Mouse (Mus musculus): ENCODE data around the gene Brix1.

Brix1 gene

DNA sequence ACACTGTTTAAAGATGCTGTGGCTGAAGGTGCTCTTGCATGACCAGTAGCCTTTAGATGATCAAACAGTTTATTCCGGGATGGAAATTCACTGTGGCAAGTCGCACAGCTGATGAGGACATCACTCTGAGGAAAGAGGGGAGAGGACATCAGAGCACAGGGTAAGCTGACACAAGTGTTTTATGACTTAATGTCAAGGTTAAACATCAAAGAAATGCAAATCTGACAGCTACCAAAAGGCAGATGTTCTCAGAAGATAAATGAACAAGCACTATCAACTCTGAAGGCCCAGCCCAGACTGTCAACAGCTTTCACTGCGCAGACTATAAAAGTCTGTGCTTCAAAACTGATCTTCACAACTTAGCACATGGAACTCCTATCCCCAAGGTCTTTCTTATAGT lies 38.6 kb downstream of the Brix1 start:
- DNase-seq (ENCODE audit: low spot score): no peak

GRCm38 (mm10) chr15:10442275-10442674 lies 43.5 kb downstream of the Brix1 start:
- no peak for DNase-seq (ENCODE audit: low spot score)

GRCm38 (mm10) chr15:10441493-10441892 lies 44.3 kb downstream of the Brix1 start:
- DNase-seq (ENCODE audit: low spot score): no peak

DNA sequence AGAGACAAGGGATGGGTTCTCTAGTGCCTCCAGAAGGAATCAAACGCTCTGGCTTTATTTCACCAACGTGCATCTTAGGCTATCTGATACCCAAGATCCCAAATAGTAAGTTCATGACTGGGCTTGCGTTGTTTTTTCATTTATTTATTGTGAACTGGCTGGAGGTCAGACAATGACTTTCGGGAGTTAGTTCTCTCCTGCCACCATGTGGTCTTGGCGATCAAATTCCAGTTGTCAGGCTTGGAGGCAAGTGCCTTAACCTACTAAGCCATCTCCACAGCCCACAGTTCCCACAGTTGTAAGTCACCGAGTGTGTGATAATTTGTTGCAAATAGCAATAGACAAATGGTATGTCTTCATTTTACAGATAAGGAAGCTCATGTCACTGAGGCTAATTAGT lies 45.8 kb downstream of the Brix1 start:
- no peak for DNase-seq (ENCODE audit: low spot score)

DNA sequence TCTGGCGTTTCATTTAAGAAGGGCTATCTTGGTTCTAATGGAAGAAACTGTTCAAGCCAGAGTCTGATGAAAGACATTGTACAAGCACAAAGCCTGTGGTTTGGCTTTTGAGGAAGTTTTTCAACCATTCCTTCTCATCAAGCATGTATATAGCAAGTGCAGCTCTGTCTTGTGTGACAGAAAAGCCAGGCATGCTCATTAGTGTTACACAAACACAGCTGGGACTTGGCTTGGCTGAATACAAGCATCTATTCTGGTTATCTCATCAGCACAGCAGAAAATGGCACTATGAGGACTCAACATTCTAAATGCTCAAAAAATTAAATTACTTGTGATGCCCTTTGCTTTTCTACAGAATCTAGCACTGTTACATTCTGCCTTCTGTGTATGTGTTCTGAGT lies 48.9 kb downstream of the Brix1 start:
- no peak for DNase-seq (ENCODE audit: low spot score)

DNA sequence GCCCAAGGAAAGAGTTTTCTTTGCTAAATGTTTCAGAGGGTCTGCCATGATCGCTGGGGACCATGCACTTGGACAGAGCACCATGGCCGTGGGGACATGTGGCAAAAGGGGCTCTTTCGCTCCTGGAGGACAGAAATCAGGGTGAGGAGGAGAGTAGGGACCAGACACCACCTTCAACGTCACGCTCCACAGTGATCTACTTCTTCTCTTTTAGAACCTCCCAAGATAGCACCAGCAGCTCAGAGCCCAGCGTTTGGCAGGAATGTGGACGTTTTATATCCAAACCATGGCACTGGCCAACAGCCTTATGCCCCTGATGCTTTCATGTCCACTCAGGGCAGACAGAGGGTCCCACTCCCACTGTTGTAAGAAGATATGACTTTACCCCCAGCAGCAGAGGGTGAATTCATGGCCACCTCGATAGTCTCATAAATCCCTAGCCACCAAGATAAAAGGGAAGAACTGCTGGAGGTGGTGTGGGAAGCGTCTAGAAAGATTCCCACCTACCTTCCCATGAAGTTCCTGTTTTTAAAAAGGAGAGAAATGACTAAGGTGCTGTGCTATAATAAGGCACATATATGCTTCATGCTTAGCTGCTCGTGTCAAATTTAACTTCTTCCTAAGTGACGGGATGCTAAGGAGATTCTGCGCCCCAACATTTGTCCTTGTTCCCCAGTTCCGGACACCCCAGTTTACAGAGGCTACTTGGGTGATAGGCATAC lies 59.0 kb downstream of the Brix1 start:
- no peak for DNase-seq (ENCODE audit: low spot score)

GRCm38 (mm10) chr15:10426124-10426523 lies 59.6 kb downstream of the Brix1 start:
- no peak for DNase-seq (ENCODE audit: low spot score)

All from lung, postnatal 25 days (tissue).